Mouse (Mus musculus) A20 (cell line): ENCODE data around the gene Zfp978.
"Not testable (repeated sequence)": the region's sequence is repeated elsewhere in the genome, so short reads cannot be mapped to it uniquely, and the experiment has no call there.

ENCODE experiments used
- DNase-seq: peaks from one replicate; pipeline ENCODE4 v3.0.0-alpha.2; 2011; ENCODE audit warnings: low read depth, low spot score

Zfp978 gene

DNA sequence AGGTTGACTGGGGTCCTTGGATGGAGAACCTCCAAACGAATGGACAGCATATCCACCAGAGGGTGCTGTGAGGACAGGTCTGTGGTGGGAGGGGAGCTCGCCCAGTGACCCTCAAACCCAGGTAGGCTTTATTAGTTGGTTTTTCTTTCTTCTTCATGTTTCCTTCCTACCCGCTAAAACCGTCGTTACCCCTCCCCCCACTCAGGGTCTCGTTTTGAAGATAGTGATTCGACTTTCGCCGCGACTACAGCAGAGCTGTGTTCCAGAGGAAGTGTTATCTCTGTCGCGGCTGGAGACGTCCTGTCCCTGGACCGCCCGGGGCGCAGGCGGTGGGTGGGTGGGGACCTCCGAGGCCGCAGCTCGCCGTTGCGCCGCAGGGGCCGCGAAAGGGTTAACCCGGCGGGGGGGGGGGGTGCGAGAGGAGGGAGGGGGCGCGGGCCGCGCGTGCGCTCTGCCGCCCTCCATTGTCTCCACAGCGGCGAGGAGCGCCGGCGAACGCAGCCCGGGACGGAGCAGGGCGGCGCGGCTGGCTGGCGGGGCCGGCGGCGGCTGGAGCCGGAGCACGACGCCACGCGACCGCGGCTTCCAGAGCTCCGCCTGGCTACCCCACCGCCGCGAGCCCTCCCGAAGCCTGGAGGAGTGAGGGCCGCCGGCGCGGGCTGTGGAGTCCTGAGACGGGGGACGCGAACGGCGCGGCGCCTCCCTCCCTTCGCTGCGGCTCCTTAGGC, 45.8 kb downstream of the Zfp978 start:
- DNase-seq, result no peak

GRCm38 (mm10) chr4:147407463-147407822, 46.3 kb downstream of the Zfp978 start:
- DNase-seq, result no peak

DNA sequence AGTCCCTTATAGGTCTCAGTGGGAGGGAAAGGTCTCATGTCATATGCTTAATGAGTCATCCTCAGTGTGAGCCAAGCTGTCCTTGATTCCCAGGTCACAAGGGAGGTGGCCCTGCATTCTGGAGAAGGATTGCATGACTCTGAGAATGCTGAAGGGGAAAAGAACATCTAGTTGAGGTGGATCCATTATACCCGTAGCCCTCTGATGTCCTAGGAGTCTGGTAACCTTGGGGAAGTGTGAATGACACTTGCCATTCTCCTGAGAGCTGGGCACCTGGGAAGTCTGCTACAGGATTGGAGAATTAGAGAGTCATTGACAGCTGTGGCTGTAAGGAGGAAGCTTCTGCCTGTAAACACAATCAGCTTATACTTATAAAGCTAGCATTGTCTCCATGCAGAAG, 55.3 kb downstream of the Zfp978 start:
- DNase-seq, result not testable (repeated sequence)

DNA sequence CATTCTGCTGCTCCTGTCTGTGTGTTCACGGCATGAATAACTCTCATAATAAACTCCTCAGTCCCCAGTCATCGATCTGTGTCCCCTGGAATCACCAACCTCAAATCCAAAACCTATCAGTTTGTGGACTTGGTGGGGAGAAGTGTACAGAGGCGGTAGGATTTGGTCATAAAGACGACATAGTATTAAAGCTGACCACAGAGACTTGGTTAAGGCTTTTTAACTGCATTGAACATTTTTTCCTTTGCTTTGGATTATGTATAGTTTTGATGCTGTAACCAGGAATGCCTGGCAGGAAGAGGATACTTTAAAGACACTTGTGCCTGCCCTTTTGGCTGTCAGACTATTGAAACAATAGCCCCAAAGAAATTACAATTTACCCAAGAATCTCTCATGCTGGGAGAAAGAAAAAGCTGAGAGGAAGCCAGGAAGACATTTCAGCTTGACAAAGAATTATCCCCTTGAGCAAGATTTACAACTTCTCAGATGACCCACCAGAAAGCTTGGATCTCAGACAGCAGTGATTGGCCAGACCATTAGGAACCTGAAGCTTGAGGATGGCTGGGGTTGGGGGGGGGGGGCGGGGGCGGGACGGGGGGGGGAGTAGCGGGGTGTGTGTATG, 56.2 kb downstream of the Zfp978 start:
- DNase-seq, result no peak

- DNase-seq, result no peak
Observed at GRCm38 (mm10) chr4:147417921-147418320, 56.8 kb downstream of the Zfp978 start.

DNA sequence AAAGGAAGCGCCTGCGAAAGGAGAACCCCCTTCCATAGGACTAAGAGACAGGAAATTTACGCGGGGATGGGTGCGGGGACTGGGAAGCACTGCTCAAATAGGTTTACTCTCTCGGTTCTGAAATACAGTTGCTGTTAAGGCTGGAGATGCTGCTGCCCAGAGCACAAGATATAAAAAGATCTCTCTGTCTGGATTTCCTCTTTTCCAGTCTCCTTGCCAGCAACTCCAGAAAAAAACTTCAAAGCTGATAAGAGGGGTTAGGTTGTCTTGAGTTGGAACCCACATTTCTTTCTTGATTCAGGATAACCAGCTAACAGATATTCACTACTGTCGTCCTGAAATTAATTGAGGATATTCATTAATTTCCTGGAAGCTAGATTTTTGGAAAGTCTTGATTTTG, 57.2 kb downstream of the Zfp978 start:
- DNase-seq, result not testable (repeated sequence)

DNA sequence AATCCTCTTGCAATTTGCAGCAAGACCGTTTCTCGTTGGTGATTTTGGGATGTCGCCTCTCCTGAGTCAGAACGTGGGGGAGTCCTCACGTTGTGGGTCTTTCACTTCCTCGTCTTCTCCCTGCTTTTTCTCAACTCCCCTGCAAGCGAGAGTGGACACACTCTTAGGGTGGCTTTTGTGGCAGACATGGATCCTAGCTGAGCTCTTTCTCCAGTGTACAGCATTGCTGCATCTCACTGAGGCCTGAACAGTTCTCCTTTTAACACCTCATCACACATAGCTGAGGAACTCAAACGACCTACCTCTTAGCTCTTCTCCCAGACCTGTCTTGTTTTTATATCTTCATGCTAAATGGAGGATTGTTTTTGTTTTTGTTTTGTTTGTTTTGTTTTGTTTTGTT, 58.1 kb downstream of the Zfp978 start:
- not testable (repeated sequence) for DNase-seq

GRCm38 (mm10) chr4:147419756-147420590, 58.9 kb downstream of the Zfp978 start:
- DNase-seq, result not testable (repeated sequence)

- no peak for DNase-seq
Observed at GRCm38 (mm10) chr4:147420794-147421193, 59.7 kb downstream of the Zfp978 start.

GRCm38 (mm10) chr4:147421316-147421715, 60.2 kb downstream of the Zfp978 start:
- not testable (repeated sequence) for DNase-seq

DNA sequence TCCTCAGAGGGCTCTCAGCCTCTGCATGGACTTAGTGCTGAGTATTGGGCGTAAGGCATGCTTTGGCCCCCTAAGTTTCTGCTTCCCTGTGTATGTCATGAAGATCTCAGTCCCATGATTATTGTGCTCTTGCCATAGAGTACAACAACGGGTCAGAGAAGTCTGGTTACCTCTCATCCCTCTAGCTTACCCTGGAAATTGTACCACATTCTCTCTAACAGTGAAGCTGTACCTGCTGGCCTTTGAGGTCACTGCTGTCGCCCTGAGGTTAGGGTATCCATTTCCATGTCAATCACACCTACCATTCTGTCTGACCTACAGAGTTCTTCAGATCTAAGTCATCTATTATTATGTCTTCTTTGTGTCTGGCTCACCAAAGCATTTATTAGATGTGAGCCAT, 62.0 kb downstream of the Zfp978 start:
- no peak for DNase-seq

DNA sequence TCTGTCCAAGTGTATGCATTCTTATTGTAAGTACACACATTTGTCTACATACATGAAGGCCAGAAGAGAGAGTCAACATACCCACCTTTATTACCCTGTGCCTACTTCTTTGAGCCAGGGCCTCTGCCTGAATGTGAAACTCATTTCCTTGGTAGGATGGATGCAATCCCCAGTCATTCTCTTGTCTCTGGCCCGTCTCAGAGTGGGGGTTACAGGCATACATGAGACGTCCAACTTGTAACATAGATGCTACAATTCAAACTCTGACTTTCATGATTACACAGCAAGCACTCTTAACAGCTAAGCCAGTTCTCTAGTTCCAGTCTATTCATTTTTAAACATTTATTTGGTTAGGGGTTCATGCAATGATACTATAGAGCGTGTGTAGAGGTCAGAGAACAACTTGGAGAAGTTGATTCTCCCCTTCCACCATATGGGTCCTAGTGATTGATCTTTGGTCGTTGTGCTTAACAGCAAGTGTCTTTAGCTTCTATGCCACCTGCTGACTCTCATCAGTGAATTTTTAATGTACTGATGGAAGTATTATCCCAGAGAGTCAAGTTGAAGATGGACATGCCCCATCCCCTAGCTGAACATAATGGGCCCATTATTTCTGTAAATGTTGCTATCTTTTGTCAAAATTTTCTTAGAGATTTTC, 62.7 kb downstream of the Zfp978 start:
- no peak for DNase-seq

DNA sequence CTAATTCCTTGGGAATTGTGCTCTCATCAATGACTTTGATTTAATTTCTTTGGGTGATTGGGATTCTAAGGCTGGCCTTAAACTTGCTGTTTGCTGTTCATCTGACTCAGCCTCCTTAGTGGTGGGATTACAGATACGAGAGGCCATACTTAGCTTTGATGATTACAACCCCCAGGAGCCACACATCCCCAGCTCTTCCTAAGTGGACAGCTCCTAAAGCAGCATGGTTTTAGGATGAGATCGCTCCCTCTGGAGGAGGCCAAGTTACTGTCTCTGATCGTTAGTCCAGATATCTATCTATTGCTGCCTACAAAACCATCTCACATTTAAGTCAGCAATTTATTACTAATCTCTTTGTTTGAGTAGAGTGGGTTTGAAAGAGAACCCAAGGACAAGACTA, 63.3 kb downstream of the Zfp978 start:
- DNase-seq, result not testable (repeated sequence)

- DNase-seq, result not testable (repeated sequence)
Observed at GRCm38 (mm10) chr4:147425615-147426347, 64.7 kb downstream of the Zfp978 start.

DNA sequence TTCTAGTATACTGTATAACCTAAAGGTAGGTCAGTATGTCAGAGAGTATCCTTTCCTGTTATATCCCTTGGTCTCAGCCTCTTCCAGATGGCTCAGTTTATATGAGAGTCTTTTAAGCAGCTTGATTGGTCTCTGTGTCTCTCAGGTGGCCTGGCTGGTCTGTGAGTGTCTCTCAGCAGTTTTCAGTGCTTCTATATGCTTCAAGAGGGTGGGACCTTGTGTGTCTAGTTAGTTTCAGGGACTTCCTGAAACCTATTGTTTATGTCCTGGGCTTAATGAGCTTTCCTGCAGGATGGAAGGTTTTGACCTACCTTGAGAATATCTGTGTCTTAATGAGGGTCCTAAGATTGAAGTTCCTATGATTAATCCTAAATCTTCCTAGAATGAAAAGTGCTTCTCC, 69.5 kb downstream of the Zfp978 start:
- no peak for DNase-seq

GRCm38 (mm10) chr4:147431696-147432442, 70.8 kb downstream of the Zfp978 start:
- peak; percentile 12 for DNase-seq

- peak; percentile 7 for DNase-seq
Observed at GRCm38 (mm10) chr4:147432443-147432790, 71.3 kb downstream of the Zfp978 start.

GRCm38 (mm10) chr4:147433017-147433416, 71.9 kb downstream of the Zfp978 start:
- no peak for DNase-seq

GRCm38 (mm10) chr4:147433874-147434273, 72.8 kb downstream of the Zfp978 start:
- DNase-seq, result peak; percentile 7
